Comparison of ENCODE assay signal across 15 mouse cellular contexts in the genomic region with DNA sequence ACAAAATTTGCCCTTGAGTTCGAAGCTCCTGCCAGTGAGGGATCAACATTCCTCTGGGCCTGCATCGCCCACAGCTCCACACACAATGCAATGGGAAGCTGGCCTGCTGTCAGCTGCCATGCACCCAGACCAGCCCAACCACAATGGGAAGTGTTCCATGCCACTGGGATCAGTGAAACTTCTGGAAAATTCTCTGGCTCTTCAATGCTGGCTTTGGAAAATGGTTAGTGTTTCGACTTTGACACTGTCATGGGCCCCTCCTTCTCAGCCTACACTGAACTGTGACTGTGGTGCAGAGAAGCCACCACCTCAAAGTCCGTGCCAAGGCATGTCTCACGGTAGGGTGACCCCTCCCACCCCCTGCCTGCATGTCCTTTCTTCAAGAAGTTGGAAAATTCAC.
A peak's percentile ranks its signal among the peaks of the same experiment; 100 is the strongest.
DNase-seq lines count a peak whose midpoint lies in the region; ATAC-seq and TF ChIP-seq lines count a peak whose summit lies in the region.
"Had no signal": no experiment of that assay in that cellular context is flagged by ENCODE, and none has a peak within 500 bp of the region (broad histone marks: within the 10 kb centered on the region; RNA-seq: fewer than 3 reads in every experiment).

No protein-coding gene starts in this region.

- H3K27ac ChIP-seq in limb, embryonic 15.5 days = peak overlapping the region; percentile 27; the same call in 1 of the 2 replicates
- no peak overlapping the region for H3K27ac ChIP-seq in limb, embryonic 10.5 days
- peak overlapping the region; percentile 34 for H3K27ac ChIP-seq in kidney, embryonic 16.5 days (ENCODE audit: low read length)
- no peak overlapping the region for H3K27ac ChIP-seq in liver, postnatal 0 days (ENCODE audit: low read depth)
- H3K27ac ChIP-seq in intestine, embryonic 16.5 days (ENCODE audit: low read length) = no peak overlapping the region
- H3K27ac ChIP-seq: embryonic facial prominence, embryonic 12.5 days; hindbrain, embryonic 15.5 days; liver, embryonic 14.5 days; neural tube, embryonic 15.5 days had no signal

- H3K4me2 ChIP-seq in limb, embryonic 15.5 days = no peak overlapping the region
- no peak overlapping the region for H3K4me2 ChIP-seq in kidney, embryonic 16.5 days (replicated peaks; ENCODE audit: low read depth, low read length)
- no peak overlapping the region for H3K4me2 ChIP-seq in liver, postnatal 0 days (ENCODE audit: low read depth, low read length)
- H3K4me2 ChIP-seq in intestine, embryonic 16.5 days (ENCODE audit: low read depth, low read length) = no peak overlapping the region
- H3K4me2 ChIP-seq: embryonic facial prominence, embryonic 12.5 days; hindbrain, embryonic 15.5 days; neural tube, embryonic 15.5 days had no signal

- H3K27me3 ChIP-seq in limb, embryonic 15.5 days = no peaks in the 10 kb centered on the region
- H3K27me3 ChIP-seq in limb, embryonic 10.5 days (ENCODE audit: low read depth, poor library complexity, severe bottlenecking) = peaks cover 4% of the 10 kb centered on the region; the same call in 1 of the 2 replicates
- H3K27me3 ChIP-seq in kidney, embryonic 16.5 days (ENCODE audit: insufficient read depth, low read length) = no peaks in the 10 kb centered on the region
- no peaks in the 10 kb centered on the region for H3K27me3 ChIP-seq in liver, postnatal 0 days (ENCODE audit: insufficient read depth, low read length)
- H3K27me3 ChIP-seq in intestine, embryonic 16.5 days (replicated peaks; ENCODE audit: control insufficient read depth, insufficient read depth, low read length) = no peaks in the 10 kb centered on the region
- H3K27me3 ChIP-seq: CH12.LX; hindbrain, embryonic 15.5 days; neural tube, embryonic 15.5 days had no signal

- no peaks in the 10 kb centered on the region for H3K9me3 ChIP-seq in limb, embryonic 15.5 days
- H3K9me3 ChIP-seq in limb, embryonic 10.5 days (replicated peaks) = no peaks in the 10 kb centered on the region
- no peaks in the 10 kb centered on the region for H3K9me3 ChIP-seq in kidney, embryonic 16.5 days (ENCODE audit: low read length)
- H3K9me3 ChIP-seq in liver, postnatal 0 days (ENCODE audit: low read length) = no peaks in the 10 kb centered on the region
- no peaks in the 10 kb centered on the region for H3K9me3 ChIP-seq in intestine, embryonic 16.5 days (ENCODE audit: control insufficient read depth, low read length)
- H3K9me3 ChIP-seq: embryonic facial prominence, embryonic 12.5 days; hindbrain, embryonic 15.5 days; neural tube, embryonic 15.5 days had no signal

- H3K4me3 ChIP-seq in limb, embryonic 15.5 days = no peak overlapping the region
- no peak overlapping the region for H3K4me3 ChIP-seq in limb, embryonic 10.5 days
- no peak overlapping the region for H3K4me3 ChIP-seq in kidney, embryonic 16.5 days (ENCODE audit: low read length)
- H3K4me3 ChIP-seq in liver, postnatal 0 days (ENCODE audit: low read depth, low read length) = no peak overlapping the region
- no peak overlapping the region for H3K4me3 ChIP-seq in intestine, embryonic 16.5 days (ENCODE audit: low read length)
- H3K4me3 ChIP-seq: embryonic facial prominence, embryonic 12.5 days; hindbrain, embryonic 15.5 days; neural tube, embryonic 15.5 days had no signal

- no peak for ATAC-seq in limb, embryonic 15.5 days (ENCODE audit: insufficient number of reproducible peaks, low FRiP score, low TSS enrichment, low read depth)
- 0 out of 2 replicates have a peak, but pooled peaks have one; percentile 64 for ATAC-seq in kidney, embryonic 16.5 days (ENCODE audit: low FRiP score, low TSS enrichment)
- no peak for ATAC-seq in liver, postnatal 0 days
- ATAC-seq in intestine, embryonic 16.5 days = no peak

- H3K36me3 ChIP-seq in limb, embryonic 15.5 days = no peaks in the 10 kb centered on the region
- H3K36me3 ChIP-seq in limb, embryonic 10.5 days = no peaks in the 10 kb centered on the region
- no peaks in the 10 kb centered on the region for H3K36me3 ChIP-seq in kidney, embryonic 16.5 days (ENCODE audit: insufficient read depth, low read length)
- H3K36me3 ChIP-seq in liver, postnatal 0 days (replicated peaks; ENCODE audit: insufficient read depth, low read length) = no peaks in the 10 kb centered on the region
- H3K36me3 ChIP-seq in intestine, embryonic 16.5 days (ENCODE audit: control insufficient read depth, insufficient read depth, low read length) = no peaks in the 10 kb centered on the region
- H3K36me3 ChIP-seq: embryonic facial prominence, embryonic 12.5 days; hindbrain, embryonic 15.5 days; neural tube, embryonic 15.5 days had no signal

- H3K4me1 ChIP-seq in limb, embryonic 15.5 days = peaks cover 4% of the 10 kb centered on the region; the same call in 1 of the 2 replicates
- H3K4me1 ChIP-seq in limb, embryonic 10.5 days = no peaks in the 10 kb centered on the region
- peaks cover 4% of the 10 kb centered on the region; the same call in 1 of the 2 replicates for H3K4me1 ChIP-seq in kidney, embryonic 16.5 days (ENCODE audit: insufficient read depth, low read length)
- H3K4me1 ChIP-seq in liver, postnatal 0 days (ENCODE audit: insufficient read depth) = peaks cover 36% of the 10 kb centered on the region
- no peaks in the 10 kb centered on the region for H3K4me1 ChIP-seq in intestine, embryonic 16.5 days (ENCODE audit: control insufficient read depth, insufficient read depth, low read length)
- H3K4me1 ChIP-seq: embryonic facial prominence, embryonic 12.5 days; hindbrain, embryonic 15.5 days; neural tube, embryonic 15.5 days had no signal

- no peak for TF ChIP-seq EP300 in liver, postnatal 0 days (IDR thresholded peaks at IDR 0.05; ENCODE audit: low read depth)

- H3K9ac ChIP-seq in limb, embryonic 15.5 days = no peak overlapping the region
- H3K9ac ChIP-seq in kidney, embryonic 16.5 days (replicated peaks; ENCODE audit: low read length) = no peak overlapping the region
- no peak overlapping the region for H3K9ac ChIP-seq in liver, postnatal 0 days (replicated peaks)
- H3K9ac ChIP-seq in intestine, embryonic 16.5 days (ENCODE audit: low read depth, low read length) = no peak overlapping the region
- H3K9ac ChIP-seq: embryonic facial prominence, embryonic 12.5 days; hindbrain, embryonic 15.5 days; liver, embryonic 14.5 days; neural tube, embryonic 15.5 days had no signal

- DNase-seq in limb, embryonic 10.5 days (ENCODE audit: low spot score) = no peak
- peak; percentile 59 for DNase-seq in adipocyte (ENCODE audit: low spot score)
- DNase-seq in spleen, adult 12 weeks (ENCODE audit: low spot score) = no peak
- DNase-seq in liver, postnatal 0 days = no peak
- DNase-seq: cerebellum, adult 11 months; layer of hippocampus, postnatal 36 days; thymus, postnatal 4 days had no signal

- TF ChIP-seq CTCF in liver, postnatal 0 days (IDR thresholded peaks at IDR 0.05; ENCODE audit: low read depth) = no peak

- WGBS in limb, embryonic 15.5 days = 66% methylated on average over 5 of the region's 5 CpGs
- 78% methylated on average over 5 of the region's 5 CpGs for WGBS in limb, embryonic 10.5 days
- 74% methylated on average over 5 of the region's 5 CpGs for WGBS in kidney, embryonic 16.5 days
- WGBS in liver, postnatal 0 days (ENCODE audit: insufficient replicate concordance) = 60% methylated on average over 5 of the region's 5 CpGs
- WGBS in intestine, embryonic 16.5 days = 74% methylated on average over 5 of the region's 5 CpGs

Comparison
In these comparisons a context has a peak if more than half of its experiments do, and no peak if none do; other contexts are left out.
1. H3K27ac ChIP-seq: peak in limb, embryonic 15.5 days (single experiment) and kidney, embryonic 16.5 days (single experiment); none in limb, embryonic 10.5 days (single experiment), liver, postnatal 0 days (single experiment) and intestine, embryonic 16.5 days (single experiment).